Mouse (Mus musculus): ENCODE data around the gene Gpx3.
"Not testable (repeated sequence)": the region's sequence is repeated elsewhere in the genome, so short reads cannot be mapped to it uniquely, and the experiment has no call there.

The Gpx3 gene

DNA sequence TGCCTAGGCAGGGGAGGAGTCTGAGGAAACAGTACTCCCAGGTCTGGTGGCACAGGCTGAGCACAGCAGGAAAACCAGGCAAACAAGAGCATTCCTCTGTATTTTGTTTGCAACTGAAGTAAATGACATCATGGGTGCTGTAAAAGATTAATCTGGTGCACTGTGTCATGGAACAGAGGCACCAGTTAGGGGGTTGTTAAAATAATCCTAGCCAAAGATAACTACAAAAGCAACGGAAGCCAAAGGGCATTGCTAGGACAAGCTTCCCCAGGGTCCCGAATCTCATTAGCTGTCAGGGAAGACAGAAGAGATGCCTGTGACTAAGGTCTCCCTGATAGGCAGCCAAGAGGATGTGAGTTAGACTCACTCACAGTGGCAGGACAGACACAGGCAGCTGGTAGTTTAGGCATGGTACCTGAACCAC lies 21.2 kb upstream of the Gpx3 start:
- no peak for DNase-seq (ENCODE audit: low spot score)

GRCm38 (mm10) chr11:54882671-54883070 lies 19.6 kb upstream of the Gpx3 start:
- DNase-seq (ENCODE audit: low spot score), result peak; percentile 66

DNA sequence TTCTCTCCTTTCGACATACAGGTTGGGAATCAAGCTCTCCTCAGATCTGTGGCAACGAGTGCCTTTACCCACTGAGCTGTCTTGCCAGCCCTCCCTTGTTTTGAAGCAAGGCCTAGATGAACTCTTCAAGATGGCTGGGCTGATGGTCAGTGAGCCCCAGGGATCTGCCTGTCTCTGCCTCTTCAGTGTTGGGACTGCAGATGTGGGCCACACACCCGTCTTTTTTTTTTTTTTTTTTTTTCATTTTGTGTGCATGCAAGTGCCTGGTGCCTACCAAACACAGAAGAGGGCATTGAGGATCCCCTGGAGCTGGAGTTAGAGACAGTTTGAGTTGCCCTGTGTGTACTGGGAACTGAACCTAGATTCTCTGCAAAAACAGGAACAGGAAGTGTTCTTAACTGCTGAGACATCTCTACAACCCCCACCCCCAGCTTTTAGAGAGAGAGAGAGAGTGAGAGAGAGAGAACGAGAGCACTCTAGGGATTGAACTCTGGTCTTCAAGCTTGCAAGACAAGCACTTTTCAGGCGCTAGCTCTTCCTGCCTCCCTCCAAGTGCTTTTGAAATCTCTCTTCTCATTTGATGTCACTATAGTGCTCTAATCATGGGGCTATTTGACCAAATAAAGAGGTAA lies 17.9 kb upstream of the Gpx3 start:
- DNase-seq (ENCODE audit: low spot score), result no peak

- peak; percentile 90 for DNase-seq (ENCODE audit: low spot score)
Measured at GRCm38 (mm10) chr11:54884937-54885336, 17.3 kb upstream of the Gpx3 start.

DNA sequence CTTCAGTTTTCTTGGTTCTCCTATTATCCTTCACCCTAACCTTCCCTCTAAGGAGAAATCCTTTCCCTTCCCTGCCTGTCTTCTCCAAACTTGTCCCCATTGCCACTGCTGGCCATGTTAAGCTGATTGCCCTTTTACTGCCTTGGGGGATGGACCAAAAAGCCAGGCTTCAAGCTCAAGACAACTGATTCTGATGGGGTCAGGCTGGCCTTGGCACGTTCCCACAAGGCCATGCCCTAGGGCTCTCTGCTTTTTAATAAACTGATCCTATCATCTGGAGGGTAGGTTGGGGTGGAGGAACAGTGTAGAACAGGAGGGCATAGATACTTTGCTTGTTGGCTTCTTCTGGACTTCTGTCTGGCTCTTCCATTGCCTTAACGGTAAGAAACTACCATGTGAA lies 16.8 kb upstream of the Gpx3 start:
- DNase-seq (ENCODE audit: low spot score), result no peak

GRCm38 (mm10) chr11:54887927-54888326 lies 14.3 kb upstream of the Gpx3 start:
- peak; percentile 59 for DNase-seq (ENCODE audit: low spot score)

DNA sequence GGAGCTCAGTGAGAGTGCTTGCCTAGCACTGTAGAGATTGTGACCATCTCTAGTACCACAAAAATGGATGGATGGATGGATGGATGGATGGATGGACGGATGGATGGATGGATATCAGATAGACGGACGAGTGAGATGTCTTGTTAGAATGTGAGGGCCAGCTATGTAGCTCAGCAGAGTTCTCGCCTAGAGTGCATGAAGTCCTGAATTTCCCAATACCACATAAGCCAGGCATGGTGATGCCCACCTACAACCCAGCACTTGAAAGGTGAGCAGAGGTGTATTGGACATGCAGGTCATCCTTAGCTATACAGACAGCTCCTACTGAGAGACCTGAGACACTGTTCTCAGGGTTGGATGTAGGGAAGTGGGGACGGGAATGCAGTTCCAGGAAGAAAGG lies 10.9 kb upstream of the Gpx3 start:
- DNase-seq (ENCODE audit: low spot score), result no peak

GRCm38 (mm10) chr11:54892091-54892490 lies 10.2 kb upstream of the Gpx3 start:
- no peak for DNase-seq (ENCODE audit: low spot score)

- DNase-seq (ENCODE audit: low spot score), result no peak
Measured at GRCm38 (mm10) chr11:54894589-54894988, 7.7 kb upstream of the Gpx3 start.

DNA sequence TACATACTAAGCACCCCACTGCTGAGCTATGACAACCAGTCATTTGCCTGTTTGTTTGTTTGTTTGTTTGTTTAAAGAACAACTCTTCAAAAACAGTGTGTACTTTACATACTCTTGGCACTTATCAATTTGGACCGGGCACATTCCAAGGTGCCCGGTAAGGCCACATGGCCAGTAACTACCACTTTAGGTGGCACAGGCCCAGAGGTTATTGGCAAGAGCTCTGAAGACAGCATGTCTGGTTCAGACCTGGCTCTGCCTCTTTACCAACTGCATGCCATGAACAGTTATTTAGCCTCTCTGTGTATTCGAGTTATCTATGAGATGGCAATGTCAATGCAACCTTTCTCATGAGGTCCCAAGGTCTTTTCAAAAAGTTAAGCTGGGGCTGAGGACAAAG lies 5.6 kb upstream of the Gpx3 start:
- not testable (repeated sequence) for DNase-seq (ENCODE audit: low spot score)

- DNase-seq (ENCODE audit: low spot score), result peak; percentile 17
Measured at GRCm38 (mm10) chr11:54897470-54897869, 4.8 kb upstream of the Gpx3 start.

DNA sequence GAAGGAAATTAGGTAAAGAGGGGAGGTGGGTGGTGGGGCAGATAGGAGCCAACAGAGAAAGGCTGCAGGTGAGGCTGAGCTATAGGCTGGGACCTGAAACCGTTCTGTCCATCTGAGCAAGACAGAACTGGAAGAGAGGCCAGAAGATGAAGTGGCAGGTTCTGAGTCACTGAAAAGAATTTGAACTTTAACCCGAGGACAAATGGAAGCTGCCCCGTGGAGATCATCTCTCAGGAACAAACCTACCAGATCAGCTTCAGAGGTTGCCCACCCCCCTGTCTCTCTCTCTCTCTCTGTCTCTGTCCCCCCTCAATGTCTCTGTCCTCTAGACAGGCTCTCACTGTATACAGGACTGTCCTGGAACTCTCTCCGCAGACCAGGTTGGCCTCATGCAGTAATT lies 2.6 kb upstream of the Gpx3 start:
- DNase-seq (ENCODE audit: low spot score), result no peak

GRCm38 (mm10) chr11:54903339-54903738 lies 1.1 kb downstream of the Gpx3 start:
- DNase-seq (ENCODE audit: low spot score), result no peak

DNA sequence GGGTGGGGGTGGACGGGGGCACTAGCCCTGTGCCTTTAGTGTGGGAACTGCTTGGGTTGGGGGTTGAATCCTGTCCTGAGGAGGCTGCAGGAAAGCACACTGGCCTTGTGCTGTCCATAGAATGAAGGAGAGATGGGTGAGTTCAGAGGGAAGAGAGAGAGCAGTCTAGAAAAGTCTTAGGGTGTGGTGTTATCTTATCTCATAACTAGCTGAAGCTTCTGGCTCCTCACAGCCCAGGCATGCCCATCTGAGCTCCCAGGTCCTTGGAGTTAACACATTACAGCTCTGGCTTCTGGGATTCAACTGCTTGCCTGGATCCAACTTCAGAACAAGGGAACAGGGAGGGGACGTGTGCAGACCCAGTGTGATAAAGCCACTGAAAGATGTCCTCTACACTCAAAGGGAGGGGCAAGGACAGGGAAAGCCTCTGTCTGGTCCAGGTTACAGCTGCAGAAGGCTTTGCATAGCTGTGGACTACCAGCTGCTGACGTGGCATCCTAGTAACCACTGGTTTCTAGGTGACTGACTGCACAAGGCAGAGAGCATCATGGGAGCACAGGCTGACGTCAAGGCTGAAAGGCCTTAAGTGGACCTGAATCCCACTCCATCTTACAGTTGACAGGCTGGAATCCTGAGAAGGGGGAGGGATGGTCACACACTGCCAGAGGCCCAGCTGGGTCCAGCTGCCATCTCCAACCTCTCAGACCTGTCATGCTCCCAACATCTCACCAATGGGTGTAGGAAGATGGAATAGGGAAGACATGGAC lies 1.9 kb downstream of the Gpx3 start:
- DNase-seq (ENCODE audit: low spot score), result peak; percentile 64

DNA sequence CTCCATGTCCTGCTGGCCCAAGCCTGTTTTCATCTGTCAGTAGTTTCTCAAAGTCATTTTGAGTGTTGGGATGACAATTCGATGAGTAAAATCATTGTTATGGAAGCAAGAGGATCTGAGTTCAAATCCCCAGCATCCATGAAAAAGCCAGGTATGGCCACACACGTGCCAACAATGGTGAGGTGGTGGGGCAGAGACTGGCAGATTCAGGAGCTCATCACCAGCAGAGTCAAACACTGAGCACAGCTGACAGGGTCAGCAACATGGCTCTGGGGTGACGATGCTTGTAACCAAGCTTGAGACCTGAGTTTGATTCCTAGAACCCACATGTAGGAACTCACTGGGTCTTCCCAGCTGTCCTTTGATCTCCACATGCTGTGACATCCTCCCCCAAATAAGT lies 2.8 kb downstream of the Gpx3 start:
- no peak for DNase-seq (ENCODE audit: low spot score)

DNA sequence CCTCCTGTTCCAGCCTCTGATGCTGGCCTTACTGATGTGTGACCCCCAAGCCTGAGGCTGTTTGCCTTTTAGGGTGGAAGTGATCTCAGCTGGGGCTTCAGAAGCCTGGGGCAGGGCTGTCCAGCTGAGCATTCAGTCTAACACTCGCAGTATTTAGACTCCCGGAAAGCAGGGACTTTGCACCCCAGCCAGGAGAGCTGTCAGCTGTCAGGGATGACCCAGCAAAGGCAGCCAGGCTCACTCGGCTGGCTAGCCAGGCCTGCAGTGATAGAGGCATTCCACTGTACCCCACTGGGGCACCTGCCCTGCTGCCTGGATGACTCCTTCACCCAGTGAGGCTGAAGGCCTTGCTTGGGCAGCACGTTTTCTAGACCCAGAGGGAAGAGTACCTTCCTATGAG lies 3.7 kb downstream of the Gpx3 start:
- no peak for DNase-seq (ENCODE audit: low spot score)

DNA sequence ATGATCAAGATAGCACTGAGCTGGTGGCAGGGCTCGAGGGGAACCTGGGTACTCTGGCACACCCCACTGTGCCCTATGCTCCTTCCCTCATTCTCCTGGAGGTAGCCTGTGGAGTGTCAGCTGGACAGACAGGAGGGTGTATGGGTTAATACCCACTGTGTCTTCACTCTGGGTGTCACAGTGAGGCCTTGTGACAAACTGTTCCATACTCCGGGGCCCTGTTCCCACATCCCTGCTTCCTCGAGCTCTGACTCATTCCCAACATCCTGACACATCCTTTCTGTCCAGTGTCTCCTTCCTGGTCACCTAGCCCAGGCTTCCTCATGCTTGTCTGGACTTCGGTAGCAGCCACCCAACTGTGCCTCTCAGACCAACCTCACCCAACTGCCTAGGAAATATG lies 4.2 kb downstream of the Gpx3 start:
- DNase-seq (ENCODE audit: low spot score), result no peak

DNA sequence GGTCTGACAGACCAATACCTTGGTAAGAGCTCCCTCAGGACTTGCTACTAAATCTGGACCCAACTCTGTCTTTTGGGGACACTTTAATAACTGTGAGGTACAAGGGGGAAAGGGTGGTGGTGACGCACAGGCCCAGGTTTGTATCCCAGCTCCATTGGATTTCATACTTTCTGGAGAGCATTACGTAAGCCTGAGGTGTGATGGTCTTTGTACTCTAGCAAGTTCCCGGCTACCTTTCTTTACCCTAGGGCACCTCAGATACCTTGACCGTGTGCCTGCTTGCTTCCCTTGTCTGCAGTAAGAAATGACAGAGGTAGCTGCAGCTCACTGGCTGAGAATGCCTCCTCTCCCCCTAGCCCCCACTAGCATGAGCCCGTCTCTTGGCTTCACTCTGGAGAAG lies 5.0 kb downstream of the Gpx3 start:
- DNase-seq (ENCODE audit: low spot score), result no peak

- DNase-seq (ENCODE audit: low spot score), result no peak
Measured at GRCm38 (mm10) chr11:54909273-54909672, 7.0 kb downstream of the Gpx3 start.

- no peak for DNase-seq (ENCODE audit: low spot score)
Measured at GRCm38 (mm10) chr11:54910081-54910665, 7.9 kb downstream of the Gpx3 start.

DNA sequence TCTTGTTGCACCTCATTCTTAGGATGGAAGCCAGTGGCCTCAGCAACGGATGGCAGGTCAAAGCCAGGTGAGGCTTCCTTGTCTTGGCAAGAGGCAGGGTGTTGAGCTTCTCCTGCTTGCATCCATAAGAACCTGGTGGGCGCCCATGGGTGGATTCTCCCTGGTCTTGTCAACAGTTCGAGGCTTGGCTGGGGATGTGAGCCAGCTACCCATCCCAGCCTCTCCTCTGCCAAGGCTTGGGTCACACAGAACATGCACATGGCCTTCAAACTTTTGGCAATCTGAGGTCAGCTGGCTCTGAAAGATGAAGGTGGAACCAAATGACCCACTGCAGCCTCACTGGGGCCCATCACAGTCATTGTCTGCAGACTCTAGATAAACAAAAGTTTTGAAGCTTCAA lies 8.9 kb downstream of the Gpx3 start:
- no peak for DNase-seq (ENCODE audit: low spot score)

DNA sequence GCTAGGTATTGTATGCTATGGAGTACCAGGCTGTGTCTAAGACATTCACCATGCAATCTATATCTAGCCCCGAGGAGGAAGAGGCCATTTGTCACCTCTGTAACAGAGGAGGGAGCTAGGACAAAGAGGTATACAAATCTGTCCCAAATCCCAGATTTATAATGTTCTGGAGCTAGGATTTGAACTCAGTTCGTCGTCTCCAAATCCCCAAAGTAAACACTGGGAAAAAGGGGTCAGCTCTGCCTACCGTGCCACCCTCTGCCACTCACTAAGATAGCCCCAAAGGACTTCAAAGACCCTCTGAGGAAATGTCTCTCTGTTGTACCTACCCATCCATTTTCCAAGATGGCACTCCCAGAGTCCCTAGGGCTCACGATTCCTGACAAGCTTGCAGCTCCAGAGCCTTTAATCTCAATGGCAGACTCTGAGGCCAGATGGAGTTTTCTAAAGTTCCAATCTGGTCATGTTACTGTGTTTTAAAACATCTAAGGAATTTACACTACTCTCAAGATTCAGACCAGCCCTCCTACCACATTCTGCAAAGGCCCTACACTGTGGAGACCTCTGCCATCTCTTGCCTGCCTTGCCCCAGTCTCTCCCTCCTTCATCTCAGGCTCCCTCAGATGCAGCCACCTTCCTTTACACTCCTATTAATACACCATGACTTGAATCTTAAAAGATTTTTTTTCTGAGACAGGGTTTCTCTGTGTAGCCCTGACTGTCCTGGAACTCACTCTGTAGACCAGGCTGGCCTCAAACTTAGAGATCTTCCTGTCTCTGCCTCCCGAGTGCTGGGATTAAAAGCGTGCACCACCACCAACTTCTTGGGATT lies 9.6 kb downstream of the Gpx3 start:
- DNase-seq (ENCODE audit: low spot score), result no peak

Measured in lung, postnatal 25 days (tissue).